Mouse (Mus musculus) mature B cell (primary cell): ENCODE results near the gene Gm21903.
"Not testable (repeated sequence)": the region's sequence is repeated elsewhere in the genome, so short reads cannot be mapped to it uniquely, and the experiment has no call there.

ENCODE experiments used
- in situ Hi-C: fragments of 300-500 bp; cut with MboI; formaldehyde crosslinking; loops from 2 replicates; pipeline ENCODE4 v1.14.3; 2019

Gm21903 gene

DNA sequence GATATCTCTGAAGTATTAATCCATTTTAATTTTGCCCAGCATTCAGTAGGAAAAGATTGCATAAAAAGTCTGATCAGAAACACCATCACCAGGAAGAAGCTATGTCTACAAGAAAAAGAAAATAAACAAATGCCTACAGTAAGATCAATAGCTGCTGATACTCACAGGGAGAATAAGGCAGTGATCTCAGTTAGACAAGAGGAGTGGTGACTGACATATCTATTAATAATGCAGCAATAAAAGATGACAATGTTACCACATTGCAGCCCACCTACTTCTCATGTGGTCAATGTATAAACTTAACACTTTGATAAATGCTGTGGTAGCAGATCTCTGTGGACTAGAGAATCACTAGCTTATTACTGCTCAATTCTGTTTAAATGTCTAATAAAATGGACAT lies at the start of gene Gm21903:
TSS of gene Gm21903 (minus strand) at position 101 of the 400 bp plus-strand sequence.
- in situ Hi-C loops, result no loop called here

- in situ Hi-C loops, result no loop called here
These were observed 33.8 kb upstream of the Gm21903 start, which contains the start of gene Esp23 for GRCm38 (mm10) chr17:39076937-39077336. Gene Esp23, minus strand, starts transcription at chr17:39077037.

GRCm38 (mm10) chr17:39063641-39064040 lies 20.5 kb upstream of the Gm21903 start:
- in situ Hi-C loops, result no loop called here

- in situ Hi-C loops, result not testable (repeated sequence)
These were observed 6.7 kb downstream of the Gm21903 start, which contains the start of gene Esp24 for GRCm38 (mm10) chr17:39036395-39036794. Gene Esp24, plus strand, starts transcription at chr17:39036695.

GRCm38 (mm10) chr17:39017184-39017583 lies 26.0 kb downstream of the Gm21903 start:
- in situ Hi-C loops, result no loop called here

GRCm38 (mm10) chr17:39010675-39011638 lies 32.2 kb downstream of the Gm21903 start:
- in situ Hi-C loops, result no loop called here

GRCm38 (mm10) chr17:39009846-39010245 lies 33.3 kb downstream of the Gm21903 start:
- in situ Hi-C loops, result no loop called here
